Mouse (Mus musculus): ENCODE measurements around the gene Mid1.

Gene Mid1

GRCm38 (mm10) chrX:169685131-169685530 is at the start of gene Mid1:
Gene Mid1, plus strand, starts transcription at chrX:169685199.
- DNase-seq (ENCODE audit: low spot score), result peak; percentile 53

GRCm38 (mm10) chrX:169673056-169673455 is 11.9 kb upstream of the Mid1 start:
- DNase-seq (ENCODE audit: low spot score), result no peak

GRCm38 (mm10) chrX:169676313-169676712 is 8.7 kb upstream of the Mid1 start:
- no peak for DNase-seq (ENCODE audit: low spot score)

GRCm38 (mm10) chrX:169685731-169686130 is 732 bp downstream of the Mid1 start:
- no peak for DNase-seq (ENCODE audit: low spot score)

- no peak for DNase-seq (ENCODE audit: low spot score)
Observed at GRCm38 (mm10) chrX:169691217-169691616, 6.2 kb downstream of the Mid1 start.

- DNase-seq (ENCODE audit: low spot score), result no peak
Observed at GRCm38 (mm10) chrX:169691675-169692074, 6.7 kb downstream of the Mid1 start.

- DNase-seq (ENCODE audit: low spot score), result no peak
Observed at GRCm38 (mm10) chrX:169692225-169692909, 7.4 kb downstream of the Mid1 start.

GRCm38 (mm10) chrX:169704016-169704602 is 19.1 kb downstream of the Mid1 start:
- peak; percentile 26 for DNase-seq (ENCODE audit: low spot score)

- peak; percentile 16 for DNase-seq (ENCODE audit: low spot score)
Observed at GRCm38 (mm10) chrX:169723511-169723910, 38.5 kb downstream of the Mid1 start.

- DNase-seq (ENCODE audit: low spot score), result no peak
Observed at GRCm38 (mm10) chrX:169735387-169735969, 50.5 kb downstream of the Mid1 start.

GRCm38 (mm10) chrX:169758001-169758400 is 73.0 kb downstream of the Mid1 start:
- no peak for DNase-seq (ENCODE audit: low spot score)

- no peak for DNase-seq (ENCODE audit: low spot score)
Observed at GRCm38 (mm10) chrX:169779535-169779934, 94.5 kb downstream of the Mid1 start, which contains the start of gene 4933400A11Rik. Gene 4933400A11Rik, minus strand, starts transcription at chrX:169779635.

GRCm38 (mm10) chrX:169789702-169790101 is 104.7 kb downstream of the Mid1 start:
- DNase-seq (ENCODE audit: low spot score), result no peak

GRCm38 (mm10) chrX:169792879-169793278 is 107.9 kb downstream of the Mid1 start:
- no peak for DNase-seq (ENCODE audit: low spot score)

GRCm38 (mm10) chrX:169794421-169794820 is 109.4 kb downstream of the Mid1 start:
- no peak for DNase-seq (ENCODE audit: low spot score)

GRCm38 (mm10) chrX:169794831-169795311 is 109.9 kb downstream of the Mid1 start:
- DNase-seq (ENCODE audit: low spot score), result no peak

- no peak for DNase-seq (ENCODE audit: low spot score)
Observed at GRCm38 (mm10) chrX:169797148-169797547, 112.1 kb downstream of the Mid1 start.

- DNase-seq (ENCODE audit: low spot score), result peak; percentile 24
Observed at GRCm38 (mm10) chrX:169798987-169799680, 114.1 kb downstream of the Mid1 start.

- no peak for DNase-seq (ENCODE audit: low spot score)
Observed at GRCm38 (mm10) chrX:169800238-169800637, 115.2 kb downstream of the Mid1 start.

GRCm38 (mm10) chrX:169805791-169806190 is 120.8 kb downstream of the Mid1 start:
- no peak for DNase-seq (ENCODE audit: low spot score)

- no peak for DNase-seq (ENCODE audit: low spot score)
Observed at GRCm38 (mm10) chrX:169807744-169808143, 122.7 kb downstream of the Mid1 start.

GRCm38 (mm10) chrX:169811318-169811717 is 126.3 kb downstream of the Mid1 start:
- no peak for DNase-seq (ENCODE audit: low spot score)

- DNase-seq (ENCODE audit: low spot score), result no peak
Observed at GRCm38 (mm10) chrX:169811783-169812182, 126.8 kb downstream of the Mid1 start.
